Mouse (Mus musculus) liver, embryonic 15.5 days (tissue): ENCODE results near the gene Pnkd. TPM values are rescaled to one million over a fixed set of nuclear protein-coding genes. Genes with fewer than 3 reads are reported as not detected.

ENCODE experiments used
- ATAC-seq: fragments of 200-750 bp; cut with Nextera tagmentation; 2 replicates; pipeline ENCODE4 v1.8.0; 2017; ENCODE audit warnings: moderate number of reproducible peaks, mild to moderate bottlenecking, moderate library complexity; ENCODE audit not compliant: insufficient read depth
- H3K27ac ChIP-seq: fragments of 300-500 bp; sonication (generic); replicated peaks from 2 replicates; pipeline ENCODE4 v1.5.1; 2015; ENCODE audit warnings: mild to moderate bottlenecking, inconsistent platforms
- H3K27me3 ChIP-seq: fragments of 300-500 bp; sonication (generic); 2 replicates; pipeline ENCODE4 v1.6.1; 2015; ENCODE audit warnings: mild to moderate bottlenecking, inconsistent platforms
- H3K36me3 ChIP-seq: fragments of 300-500 bp; sonication (generic); replicated peaks from 2 replicates; pipeline ENCODE4 v1.6.1; 2015; ENCODE audit warnings: moderate library complexity, mild to moderate bottlenecking, inconsistent platforms
- H3K4me1 ChIP-seq: fragments of 300-500 bp; sonication (generic); replicated peaks from 2 replicates; pipeline ENCODE4 v1.6.1; 2015; ENCODE audit warnings: inconsistent platforms
- H3K4me2 ChIP-seq: fragments of 300-500 bp; sonication (generic); 2 replicates; pipeline ENCODE4 v1.6.1; 2015; ENCODE audit warnings: moderate library complexity, mild to moderate bottlenecking, inconsistent platforms
- H3K4me3 ChIP-seq: fragments of 300-500 bp; sonication (generic); replicated peaks from 2 replicates; pipeline ENCODE4 v1.5.1; 2015; ENCODE audit warnings: mild to moderate bottlenecking, inconsistent platforms
- H3K9ac ChIP-seq: fragments of 300-500 bp; sonication (generic); 2 replicates; pipeline ENCODE4 v1.6.1; 2015; ENCODE audit warnings: moderate library complexity, mild to moderate bottlenecking, inconsistent platforms
- H3K9me3 ChIP-seq: fragments of 300-500 bp; sonication (generic); replicated peaks from 2 replicates; pipeline ENCODE4 v1.6.1; 2016; ENCODE audit warnings: inconsistent platforms
- WGBS: fragments of 180-500 bp; shearing (Covaris S2); methylation state at CpG from one replicate; pipeline ENCODE4 v1.1.7; 2015; ENCODE audit warnings: mixed read lengths; ENCODE audit not compliant: insufficient replicate concordance; 5-methylcytosine and 5-hydroxymethylcytosine counted together
- polyA plus RNA-seq: library from polyadenylated mRNA; unstranded; fragments of >200 nt; fragmentation: Nextera tagmentation; extraction: Ambion mirVana; gene quantifications from 2 replicates; pipeline ENCODE4 v1.2.1, GENCODE M21; 2015

The Pnkd gene
- polyA plus RNA-seq, 1 experiment from 2014 or later: 32.0 TPM

GRCm38 (mm10) chr1:74289740-74290139 lies 5.0 kb downstream of the Pnkd start:
- Histone ChIP-seq H3K27ac (peak overlapping the region; percentile 33; the same call in 1 of the 2 replicates), H3K4me2 (no peak overlapping the region), H3K4me3 (no peak overlapping the region), H3K36me3 (peaks cover 60% of the 10 kb centered on the region), H3K9ac (no peak overlapping the region), H3K27me3 (no peaks in the 10 kb centered on the region), H3K9me3 (no peaks in the 10 kb centered on the region), H3K4me1 (peaks cover 58% of the 10 kb centered on the region)
- WGBS: 67% methylated on average over 2 of the region's 2 CpGs
- no peak for ATAC-seq

- no peak for ATAC-seq
- Histone ChIP-seq H3K4me2 (no peak overlapping the region), H3K4me3 (no peak overlapping the region), H3K9ac (no peak overlapping the region), H3K4me1 (peaks cover 60% of the 10 kb centered on the region), H3K36me3 (peaks cover 60% of the 10 kb centered on the region), H3K27me3 (no peaks in the 10 kb centered on the region), H3K9me3 (no peaks in the 10 kb centered on the region), H3K27ac (no peak overlapping the region)
- 83% methylated on average over 5 of the region's 5 CpGs for WGBS
Observed at GRCm38 (mm10) chr1:74290141-74290540, 5.4 kb downstream of the Pnkd start.

- no peaks in the 10 kb centered on the region for H3K27me3 ChIP-seq
- no peak for ATAC-seq
- H3K4me1 ChIP-seq: peaks cover 62% of the 10 kb centered on the region
- H3K27ac ChIP-seq: no peak overlapping the region
- no peaks in the 10 kb centered on the region for H3K9me3 ChIP-seq
- 82% methylated on average over 11 of the region's 11 CpGs for WGBS
- no peak overlapping the region for H3K4me3 ChIP-seq
- H3K9ac ChIP-seq: no peak overlapping the region
- H3K36me3 ChIP-seq: peaks cover 60% of the 10 kb centered on the region
- H3K4me2 ChIP-seq: no peak overlapping the region
Observed at GRCm38 (mm10) chr1:74292331-74293020, 7.7 kb downstream of the Pnkd start.

- Histone ChIP-seq H3K4me3 (no peak overlapping the region), H3K9ac (no peak overlapping the region), H3K4me2 (no peak overlapping the region), H3K4me1 (peaks cover 63% of the 10 kb centered on the region), H3K27me3 (no peaks in the 10 kb centered on the region), H3K9me3 (no peaks in the 10 kb centered on the region), H3K36me3 (peaks cover 54% of the 10 kb centered on the region), H3K27ac (peak overlapping the region; percentile 48)
- whole genome bisulfite sequencing: 77% methylated on average over 8 of the region's 8 CpGs
- ATAC-seq: no peak
Observed at GRCm38 (mm10) chr1:74293306-74293960, 8.7 kb downstream of the Pnkd start.

- 83% methylated on average over 3 of the region's 3 CpGs for WGBS
- Histone ChIP-seq H3K9me3 (no peaks in the 10 kb centered on the region), H3K36me3 (peaks cover 47% of the 10 kb centered on the region), H3K9ac (no peak overlapping the region), H3K4me2 (no peak overlapping the region), H3K4me1 (peaks cover 63% of the 10 kb centered on the region), H3K27ac (peak overlapping the region; percentile 48), H3K27me3 (no peaks in the 10 kb centered on the region), H3K4me3 (no peak overlapping the region)
- ATAC-seq: no peak
Observed at GRCm38 (mm10) chr1:74294090-74294643, 9.4 kb downstream of the Pnkd start.

- 70% methylated on average over 6 of the region's 6 CpGs for WGBS
- peak overlapping the region; percentile 67 for H3K9ac ChIP-seq
- no peaks in the 10 kb centered on the region for H3K9me3 ChIP-seq
- peaks cover 66% of the 10 kb centered on the region for H3K4me1 ChIP-seq
- H3K4me3 ChIP-seq: peak overlapping the region; percentile 62
- H3K4me2 ChIP-seq: peak overlapping the region; percentile 80
- H3K27me3 ChIP-seq: no peaks in the 10 kb centered on the region
- H3K36me3 ChIP-seq: peaks cover 41% of the 10 kb centered on the region
- peak overlapping the region; percentile 97 for H3K27ac ChIP-seq
- ATAC-seq: 0 out of 2 replicates have a peak, but pooled peaks have one; percentile 1
Observed at GRCm38 (mm10) chr1:74294733-74295455, 10.2 kb downstream of the Pnkd start.

GRCm38 (mm10) chr1:74295456-74296171 lies 10.9 kb downstream of the Pnkd start:
- no peaks in the 10 kb centered on the region for H3K9me3 ChIP-seq
- peak overlapping the region; percentile 67 for H3K9ac ChIP-seq
- peak overlapping the region; percentile 97 for H3K27ac ChIP-seq
- no peaks in the 10 kb centered on the region for H3K27me3 ChIP-seq
- peak overlapping the region; percentile 80 for H3K4me2 ChIP-seq
- ATAC-seq: peak; percentile 95
- H3K4me3 ChIP-seq: peak overlapping the region; percentile 62
- WGBS: 18% methylated on average over 9 of the region's 9 CpGs
- H3K4me1 ChIP-seq: peaks cover 72% of the 10 kb centered on the region
- H3K36me3 ChIP-seq: peaks cover 34% of the 10 kb centered on the region

- H3K4me1 ChIP-seq: peaks cover 77% of the 10 kb centered on the region
- 63% methylated on average over 6 of the region's 6 CpGs for WGBS
Observed at GRCm38 (mm10) chr1:74296477-74296876, 11.7 kb downstream of the Pnkd start.

GRCm38 (mm10) chr1:74297269-74297668 lies 12.5 kb downstream of the Pnkd start:
- peaks cover 19% of the 10 kb centered on the region for H3K36me3 ChIP-seq
- H3K27ac ChIP-seq: peak overlapping the region; percentile 97
- no peak for ATAC-seq
- H3K4me1 ChIP-seq: peaks cover 80% of the 10 kb centered on the region
- peak overlapping the region; percentile 62 for H3K4me3 ChIP-seq
- H3K9me3 ChIP-seq: no peaks in the 10 kb centered on the region
- 53% methylated on average over 3 of the region's 3 CpGs for WGBS
- H3K9ac ChIP-seq: 0 out of 2 replicates have a peak overlapping the region, but pooled peaks have one; percentile 67
- no peaks in the 10 kb centered on the region for H3K27me3 ChIP-seq
- peak overlapping the region; percentile 80 for H3K4me2 ChIP-seq

More at GRCm38 (mm10) chr1:74296477-74296876, 11.7 kb downstream of the Pnkd start:
- Histone ChIP-seq H3K9ac (peak overlapping the region; percentile 67), H3K36me3 (peaks cover 27% of the 10 kb centered on the region), H3K4me2 (peak overlapping the region; percentile 80), H3K4me3 (peak overlapping the region; percentile 62), H3K27me3 (no peaks in the 10 kb centered on the region), H3K27ac (peak overlapping the region; percentile 97), H3K9me3 (no peaks in the 10 kb centered on the region)
- ATAC-seq: no peak

- Histone ChIP-seq H3K36me3 (peaks cover 10% of the 10 kb centered on the region), H3K27ac (no peak overlapping the region), H3K4me3 (no peak overlapping the region), H3K4me1 (peaks cover 90% of the 10 kb centered on the region), H3K27me3 (no peaks in the 10 kb centered on the region), H3K9me3 (no peaks in the 10 kb centered on the region), H3K9ac (no peak overlapping the region), H3K4me2 (no peak overlapping the region)
- ATAC-seq: no peak
- WGBS: 84% methylated on average over 5 of the region's 5 CpGs
Observed at GRCm38 (mm10) chr1:74298157-74298750, 13.5 kb downstream of the Pnkd start.
